Mouse (Mus musculus): ENCODE data around the gene Xrcc4. TPM values are rescaled to one million over a fixed set of nuclear protein-coding genes. Genes with fewer than 3 reads are reported as not detected.

Xrcc4 gene
- total RNA-seq, 2 experiments from 2014 or later = 16.2 to 20.1 TPM

- no peak for ATAC-seq (replicated peaks; ENCODE audit: poor library complexity)
Observed at GRCm38 (mm10) chr13:89968671-89969070, 120.7 kb downstream of the Xrcc4 start.

- ATAC-seq (replicated peaks; ENCODE audit: poor library complexity) = no peak
Observed at GRCm38 (mm10) chr13:89944354-89944753, 145.1 kb downstream of the Xrcc4 start.

GRCm38 (mm10) chr13:89929477-89929876 lies 159.9 kb downstream of the Xrcc4 start:
- peak; percentile 42; the same call in 1 of the 2 replicates for ATAC-seq (replicated peaks; ENCODE audit: poor library complexity)

- no peak for ATAC-seq (replicated peaks; ENCODE audit: poor library complexity)
Observed at GRCm38 (mm10) chr13:89918814-89919481, 170.5 kb downstream of the Xrcc4 start.

GRCm38 (mm10) chr13:89914332-89914731 lies 175.1 kb downstream of the Xrcc4 start:
- ATAC-seq (replicated peaks; ENCODE audit: poor library complexity) = no peak

GRCm38 (mm10) chr13:89913891-89914290 lies 175.5 kb downstream of the Xrcc4 start:
- ATAC-seq (replicated peaks; ENCODE audit: poor library complexity) = no peak

GRCm38 (mm10) chr13:89906120-89906519 lies 183.3 kb downstream of the Xrcc4 start:
- 0 out of 2 replicates have a peak, but pooled peaks have one; percentile 31 for ATAC-seq (replicated peaks; ENCODE audit: poor library complexity)

GRCm38 (mm10) chr13:89899066-89899465 lies 190.3 kb downstream of the Xrcc4 start:
- no peak for ATAC-seq (replicated peaks; ENCODE audit: poor library complexity)

- ATAC-seq (replicated peaks; ENCODE audit: poor library complexity) = peak; percentile 59
Observed at GRCm38 (mm10) chr13:89892140-89892539, 197.3 kb downstream of the Xrcc4 start.

- ATAC-seq (replicated peaks; ENCODE audit: poor library complexity) = no peak
Observed at GRCm38 (mm10) chr13:89890159-89890558, 199.2 kb downstream of the Xrcc4 start.

GRCm38 (mm10) chr13:89889074-89889473 lies 200.3 kb downstream of the Xrcc4 start:
- ATAC-seq (replicated peaks; ENCODE audit: poor library complexity) = peak; percentile 97

- ATAC-seq (replicated peaks; ENCODE audit: poor library complexity) = peak; percentile 86
Observed at GRCm38 (mm10) chr13:89883523-89883922, 205.9 kb downstream of the Xrcc4 start.

GRCm38 (mm10) chr13:89881281-89881680 lies 208.1 kb downstream of the Xrcc4 start:
- ATAC-seq (replicated peaks; ENCODE audit: poor library complexity) = no peak

- no peak for ATAC-seq (replicated peaks; ENCODE audit: poor library complexity)
Observed at GRCm38 (mm10) chr13:89878832-89879468, 210.5 kb downstream of the Xrcc4 start.

- no peak for ATAC-seq (replicated peaks; ENCODE audit: poor library complexity)
Observed at GRCm38 (mm10) chr13:89875499-89875898, 213.9 kb downstream of the Xrcc4 start.

- ATAC-seq (replicated peaks; ENCODE audit: poor library complexity) = no peak
Observed at GRCm38 (mm10) chr13:89872725-89873124, 216.7 kb downstream of the Xrcc4 start.

- ATAC-seq (replicated peaks; ENCODE audit: poor library complexity) = no peak
Observed at GRCm38 (mm10) chr13:89854139-89854538, 235.3 kb downstream of the Xrcc4 start.

- ATAC-seq (replicated peaks; ENCODE audit: poor library complexity) = no peak
Observed at GRCm38 (mm10) chr13:89850746-89851145, 238.7 kb downstream of the Xrcc4 start.

- ATAC-seq (replicated peaks; ENCODE audit: poor library complexity) = no peak
Observed at GRCm38 (mm10) chr13:89849955-89850354, 239.5 kb downstream of the Xrcc4 start.

- ATAC-seq (replicated peaks; ENCODE audit: poor library complexity) = peak; percentile 63
Observed at GRCm38 (mm10) chr13:89838635-89839034, 250.8 kb downstream of the Xrcc4 start.

- ATAC-seq (replicated peaks; ENCODE audit: poor library complexity) = peak; percentile 95
Observed at GRCm38 (mm10) chr13:89834485-89834884, 254.9 kb downstream of the Xrcc4 start.

- no peak for ATAC-seq (replicated peaks; ENCODE audit: poor library complexity)
Observed at GRCm38 (mm10) chr13:89833053-89833670, 256.2 kb downstream of the Xrcc4 start.
